In the genomic region with DNA sequence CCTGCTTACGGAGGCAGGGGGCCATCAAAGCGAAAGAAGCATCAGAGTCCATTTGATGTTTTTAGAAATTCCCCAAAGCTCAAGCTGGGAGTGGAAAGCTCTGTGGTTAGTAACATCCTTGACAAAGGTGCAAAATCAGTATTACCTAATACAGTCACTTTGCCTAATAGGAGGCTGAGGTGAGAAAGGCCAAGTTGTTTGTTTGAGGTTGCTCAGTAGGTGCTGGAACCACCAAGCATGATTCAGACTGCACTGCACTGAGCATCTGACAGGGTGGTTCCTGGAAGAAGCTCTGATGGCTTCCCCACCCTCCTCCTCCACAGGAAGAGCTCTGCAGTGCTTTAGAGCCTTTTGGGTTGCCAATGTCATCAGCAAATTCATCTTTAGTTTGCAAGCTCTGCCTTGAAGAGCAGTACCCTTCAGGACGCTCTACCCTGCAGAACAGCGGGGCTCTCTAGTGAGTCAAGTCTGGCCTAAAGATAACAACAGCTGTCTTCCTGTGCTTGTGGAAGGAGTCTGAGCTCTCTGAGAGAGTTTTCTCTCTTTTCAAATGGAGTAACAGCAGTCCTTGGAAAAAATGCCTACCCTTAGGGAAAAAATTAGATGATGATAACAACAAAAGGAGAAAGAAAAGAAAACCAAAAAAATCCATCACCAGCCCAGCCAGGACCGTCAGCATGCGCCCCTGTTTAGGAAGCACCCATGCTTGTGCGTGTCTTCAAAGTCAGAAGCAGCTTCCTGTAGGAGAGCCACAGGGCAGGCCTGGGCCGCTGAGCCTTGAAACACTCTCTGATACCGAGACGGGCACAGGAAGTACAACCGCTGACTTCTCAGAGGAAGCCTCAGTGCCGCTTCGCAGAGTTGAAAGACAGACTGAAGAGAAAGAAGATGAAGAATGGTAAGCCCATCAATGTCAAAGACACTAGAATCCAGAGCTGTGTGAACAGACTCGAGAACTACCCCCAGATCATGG, we compare ENCODE assay signal across 11 mouse cellular contexts.
DNase-seq lines count a peak whose midpoint lies in the region; ATAC-seq and TF ChIP-seq lines count a peak whose summit lies in the region.
"Had no signal": no experiment of that assay in that cellular context is flagged by ENCODE, and none has a peak within 500 bp of the region (broad histone marks: within the 10 kb centered on the region; RNA-seq: fewer than 3 reads in every experiment).

No protein-coding gene starts in this region.

- 21% methylated on average over 14 of the region's 14 CpGs for WGBS in liver, embryonic 13.5 days (ENCODE audit: insufficient replicate concordance)
- 81% methylated on average over 14 of the region's 14 CpGs for WGBS in limb, embryonic 10.5 days
- WGBS in forebrain, postnatal 0 days: 82% methylated on average over 14 of the region's 14 CpGs

- DNase-seq in 416B (ENCODE audit: low read depth): peak; percentile 59
- DNase-seq in liver, embryonic 13.5 days: no peak
- DNase-seq in urinary bladder, postnatal 36 days (ENCODE audit: low spot score in 2 of 2): no peak
- DNase-seq in limb, embryonic 10.5 days (ENCODE audit: low spot score): no peak
- DNase-seq in forebrain, postnatal 0 days: no peak
- no peak for DNase-seq in left cerebral cortex, adult 2 months (ENCODE audit: extremely low spot score in 1 of 2, low spot score in 2 of 2)
- DNase-seq: cerebellum, postnatal 36 days had no signal

- no peaks in the 10 kb centered on the region for H3K36me3 ChIP-seq in liver, embryonic 13.5 days
- H3K36me3 ChIP-seq in limb, embryonic 10.5 days: no peaks in the 10 kb centered on the region
- no peaks in the 10 kb centered on the region for H3K36me3 ChIP-seq in forebrain, postnatal 0 days (ENCODE audit: insufficient read depth)

- H3K27me3 ChIP-seq in liver, embryonic 13.5 days: no peaks in the 10 kb centered on the region
- H3K27me3 ChIP-seq in limb, embryonic 10.5 days (ENCODE audit: low read depth, poor library complexity, severe bottlenecking): no peaks in the 10 kb centered on the region
- H3K27me3 ChIP-seq in forebrain, postnatal 0 days (ENCODE audit: insufficient read depth, low read length): no peaks in the 10 kb centered on the region

- H3K4me1 ChIP-seq in liver, embryonic 13.5 days (replicated peaks): peaks cover 8% of the 10 kb centered on the region; the same call in 1 of the 2 replicates
- H3K4me1 ChIP-seq in limb, embryonic 10.5 days: no peaks in the 10 kb centered on the region
- H3K4me1 ChIP-seq in forebrain, postnatal 0 days (ENCODE audit: insufficient read depth): no peaks in the 10 kb centered on the region

- no peak overlapping the region for H3K9ac ChIP-seq in liver, embryonic 13.5 days
- H3K9ac ChIP-seq in forebrain, postnatal 0 days: no peak overlapping the region

- H3K27ac ChIP-seq in liver, embryonic 13.5 days: no peak overlapping the region
- H3K27ac ChIP-seq in limb, embryonic 10.5 days: no peak overlapping the region
- H3K27ac ChIP-seq in forebrain, postnatal 0 days (ENCODE audit: low read depth, low read length): no peak overlapping the region
- H3K27ac ChIP-seq in left cerebral cortex, adult 2 months: no peak overlapping the region
- H3K27ac ChIP-seq: kidney, postnatal 0 days; macrophage had no signal

- no peak overlapping the region for H3K4me3 ChIP-seq in liver, embryonic 13.5 days (replicated peaks)
- no peak overlapping the region for H3K4me3 ChIP-seq in limb, embryonic 10.5 days
- H3K4me3 ChIP-seq in forebrain, postnatal 0 days (ENCODE audit: low read depth, low read length): no peak overlapping the region
- no peak overlapping the region for H3K4me3 ChIP-seq in left cerebral cortex, adult 2 months

- no peak for TF ChIP-seq CTCF in forebrain, postnatal 0 days (IDR thresholded peaks at IDR 0.05; ENCODE audit: low read depth)
- TF ChIP-seq CTCF in left cerebral cortex, adult 2 months (IDR thresholded peaks at IDR 0.05): no peak

- intact Hi-C loops in left cerebral cortex, adult 2 months (cut with DNase I): no loop called here

- no peaks in the 10 kb centered on the region for H3K9me3 ChIP-seq in liver, embryonic 13.5 days (replicated peaks)
- no peaks in the 10 kb centered on the region for H3K9me3 ChIP-seq in limb, embryonic 10.5 days (replicated peaks)
- no peaks in the 10 kb centered on the region for H3K9me3 ChIP-seq in forebrain, postnatal 0 days (ENCODE audit: low read length)

- no peak overlapping the region for H3K4me2 ChIP-seq in liver, embryonic 13.5 days
- no peak overlapping the region for H3K4me2 ChIP-seq in forebrain, postnatal 0 days (ENCODE audit: low read depth)

- peak; percentile 80 for ATAC-seq in CD4-positive, CD25-positive, alpha-beta regulatory T cell, adult 4 months
- peak; percentile 67 for ATAC-seq in liver, embryonic 13.5 days (ENCODE audit: low read depth)
- ATAC-seq in neutrophil, adult 5-6 weeks (ENCODE audit: extremely low read depth, insufficient number of reproducible peaks, low FRiP score, poor library complexity, severe bottlenecking): peak; percentile 89
- ATAC-seq in forebrain, postnatal 0 days: no peak
